Mouse (Mus musculus) 3134 (cell line): Measurements from ENCODE around the gene Snw1.

ENCODE experiments used
- DNase-seq: peaks from one replicate; pipeline ENCODE4 v3.0.0-alpha.2; 2011; ENCODE audit warnings: low spot score; ENCODE audit not compliant: insufficient read length; ENCODE audit errors: extremely low read depth

The Snw1 gene

GRCm38 (mm10) chr12:87424516-87424915 lies 47.6 kb downstream of the Snw1 start:
- no peak for DNase-seq

GRCm38 (mm10) chr12:87423700-87424099 lies 48.4 kb downstream of the Snw1 start:
- peak; percentile 20 for DNase-seq

GRCm38 (mm10) chr12:87421708-87422507 lies 50.2 kb downstream of the Snw1 start:
- no peak for DNase-seq

- no peak for DNase-seq
Measured at GRCm38 (mm10) chr12:87419974-87420485, 52.0 kb downstream of the Snw1 start.

- no peak for DNase-seq
Measured at GRCm38 (mm10) chr12:87418921-87419320, 53.2 kb downstream of the Snw1 start.

GRCm38 (mm10) chr12:87416690-87417089 lies 55.4 kb downstream of the Snw1 start:
- peak; percentile 35 for DNase-seq

- DNase-seq = no peak
Measured at GRCm38 (mm10) chr12:87415358-87415757, 56.7 kb downstream of the Snw1 start.

- DNase-seq = no peak
Measured at GRCm38 (mm10) chr12:87413179-87413790, 58.8 kb downstream of the Snw1 start.

- no peak for DNase-seq
Measured at GRCm38 (mm10) chr12:87410999-87411398, 61.1 kb downstream of the Snw1 start.

GRCm38 (mm10) chr12:87409123-87409522 lies 63.0 kb downstream of the Snw1 start:
- no peak for DNase-seq

GRCm38 (mm10) chr12:87407869-87408605 lies 64.0 kb downstream of the Snw1 start:
- peak; percentile 67 for DNase-seq

GRCm38 (mm10) chr12:87405721-87406120 lies 66.4 kb downstream of the Snw1 start:
- no peak for DNase-seq

- no peak for DNase-seq
Measured at GRCm38 (mm10) chr12:87405165-87405564, 66.9 kb downstream of the Snw1 start.

- DNase-seq = no peak
Measured at GRCm38 (mm10) chr12:87401883-87402282, 70.2 kb downstream of the Snw1 start.

GRCm38 (mm10) chr12:87399119-87399819 lies 72.8 kb downstream of the Snw1 start:
- DNase-seq = no peak
